Mouse (Mus musculus) hematopoietic stem cell, adult 5-6 weeks (primary cell): Measurements from ENCODE around the gene Kpna6. TPM values are rescaled to one million over a fixed set of nuclear protein-coding genes. Genes with fewer than 3 reads are reported as not detected.

Source experiments
- ATAC-seq, 2 experiments: fragments of 125-278 bp in 1 of 2; replicated peaks in 1 of 2; 2 replicates each; pipeline ENCODE4 v1.8.0; 2016 to 2017; ENCODE audit warnings: inconsistent platforms in 2 of 2, mild to moderate bottlenecking in 2 of 2, moderate number of reproducible peaks in 2 of 2, low read depth in 1 of 2, moderate TSS enrichment in 1 of 2; ENCODE audit not compliant: low FRiP score in 2 of 2, poor library complexity in 2 of 2, severe bottlenecking in 2 of 2, insufficient read depth in 1 of 2, low TSS enrichment in 1 of 2
- total RNA-seq: library from RNA; stranded (forward); fragments of 172-1452, 232-1000 nt; gene quantifications from 2 replicates; pipeline ENCODE4 v1.2.3, GENCODE M21; 2017

Gene Kpna6
- total RNA-seq, 1 experiment from 2014 or later: 16.0 TPM

- no peak for ATAC-seq
Observed at GRCm38 (mm10) chr4:129622803-129623535, 49.6 kb downstream of the Kpna6 start.

DNA sequence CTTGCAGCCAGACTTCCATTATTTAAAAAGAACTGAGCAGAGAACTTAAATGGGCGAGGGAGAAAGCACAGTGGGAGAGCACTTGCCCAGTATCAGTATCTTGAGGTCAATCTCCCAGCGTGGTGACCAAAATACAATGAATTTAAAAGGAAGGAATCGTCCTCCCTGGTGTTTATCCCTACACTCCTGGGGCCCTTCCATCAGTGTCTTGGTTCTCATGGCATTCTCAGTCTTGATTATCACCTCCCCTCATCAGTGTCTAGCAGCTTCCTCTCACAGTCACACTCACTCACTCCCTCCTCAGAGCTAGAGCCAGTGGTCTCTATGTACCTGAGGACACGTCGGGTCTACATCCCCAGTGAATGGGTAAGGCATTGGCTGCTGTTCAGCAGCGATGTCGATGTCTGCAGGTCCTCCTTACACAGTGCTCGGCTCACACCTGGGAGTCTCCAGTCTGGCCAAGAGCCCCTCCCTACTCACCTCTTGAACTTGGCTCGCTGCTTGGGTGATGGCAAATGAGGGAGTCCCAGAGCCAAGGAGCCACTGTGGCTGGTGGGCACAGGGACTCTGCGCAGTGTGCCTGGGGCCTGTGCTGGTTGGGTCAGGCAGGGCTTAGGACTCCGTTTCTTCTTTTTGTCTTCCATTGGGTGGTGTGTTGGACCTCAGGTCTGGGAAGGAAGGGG lies 50.3 kb downstream of the Kpna6 start:
- no peak for ATAC-seq

- no peak for ATAC-seq
Observed at GRCm38 (mm10) chr4:129621283-129621841, 51.2 kb downstream of the Kpna6 start.

GRCm38 (mm10) chr4:129620419-129621282 lies 51.9 kb downstream of the Kpna6 start:
- ATAC-seq: no peak

DNA sequence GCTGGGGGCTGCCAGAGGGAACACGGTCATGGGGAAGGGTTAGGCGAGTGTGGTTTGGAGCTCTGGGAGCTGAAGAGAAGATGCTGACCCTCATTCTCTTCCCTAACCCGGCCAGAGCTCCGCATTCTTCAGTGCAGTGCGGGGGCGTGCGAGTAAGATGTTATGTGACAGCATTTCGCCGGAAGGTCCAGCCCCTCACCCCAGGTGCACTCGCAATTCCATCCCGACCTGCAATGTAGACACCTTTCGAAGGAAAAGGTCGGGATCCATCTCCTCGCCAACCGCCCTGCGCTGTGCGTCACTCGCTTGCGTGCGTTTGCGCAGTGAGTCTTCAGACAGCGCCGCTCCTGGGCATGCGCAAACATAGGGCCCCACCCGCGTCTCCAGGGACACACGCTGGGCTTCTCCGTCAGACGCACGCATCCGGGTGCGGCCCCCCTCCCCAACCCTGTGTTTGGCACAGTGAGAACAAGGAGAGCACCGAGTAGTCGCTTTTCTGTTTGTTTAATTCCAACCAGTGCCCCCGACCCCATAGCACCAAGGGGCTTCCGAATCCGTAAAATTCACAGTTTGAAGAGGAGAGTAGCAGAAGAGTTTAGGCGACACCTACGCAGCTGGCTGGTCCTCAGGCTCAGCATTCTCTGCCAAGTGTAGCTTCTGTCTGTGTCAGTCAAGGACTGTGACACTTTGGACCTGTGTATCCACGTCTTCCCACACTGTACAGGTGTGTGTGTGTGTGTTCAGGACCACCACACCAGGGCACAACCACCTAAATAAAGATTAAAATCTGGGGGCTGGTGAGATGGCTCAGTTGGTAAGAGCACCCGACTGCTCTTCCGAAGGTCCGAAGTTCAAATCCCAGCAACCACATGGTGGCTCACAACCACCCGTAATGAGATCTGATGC lies 53.5 kb downstream of the Kpna6 start, which contains the start of gene Iqcc:
TSS of gene Iqcc (minus strand) at position 314 of the 906 bp plus-strand sequence.
- peak; percentile 88 to 94 for ATAC-seq

DNA sequence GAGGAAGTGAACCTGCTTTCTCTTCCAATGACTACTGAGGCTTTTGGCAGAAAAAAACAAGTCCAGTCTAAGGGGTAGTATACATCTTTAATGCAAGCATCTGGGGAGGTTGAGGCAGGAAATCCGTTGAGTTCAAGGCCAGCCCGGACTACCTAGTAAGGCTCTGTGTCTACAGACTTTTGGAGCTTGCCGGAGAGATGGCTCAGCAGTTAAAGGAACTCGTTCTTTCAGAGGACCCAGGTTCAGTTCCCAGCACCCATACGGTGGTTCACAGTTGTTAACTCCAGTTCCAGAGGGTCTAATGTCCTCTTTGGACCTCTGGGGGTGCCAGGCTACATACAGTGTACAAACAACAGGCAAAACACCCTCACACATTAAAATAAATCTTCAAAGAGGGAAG lies 54.5 kb downstream of the Kpna6 start:
- no peak for ATAC-seq

- no peak for ATAC-seq
Observed at GRCm38 (mm10) chr4:129617121-129617641, 55.4 kb downstream of the Kpna6 start.

DNA sequence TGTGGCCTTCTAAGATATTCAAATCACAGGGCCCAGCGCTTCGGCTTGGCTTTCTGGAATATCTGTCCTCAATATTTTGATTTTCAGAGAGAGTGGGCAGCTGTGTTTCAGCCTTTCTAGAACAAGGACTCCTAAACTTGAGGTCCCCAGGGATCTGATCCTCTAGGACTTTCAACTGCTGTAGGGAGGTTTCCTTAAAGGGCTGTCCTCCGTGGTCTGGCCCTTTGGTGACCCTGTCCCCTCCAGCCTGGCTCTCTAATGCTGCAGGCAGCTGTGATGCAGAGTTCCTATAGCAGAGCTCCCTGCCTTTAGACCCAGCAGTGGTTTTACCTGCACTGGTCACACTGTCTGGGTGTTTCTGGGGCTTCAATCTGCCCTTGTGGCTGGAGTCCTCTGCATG lies 55.9 kb downstream of the Kpna6 start:
- ATAC-seq: no peak

DNA sequence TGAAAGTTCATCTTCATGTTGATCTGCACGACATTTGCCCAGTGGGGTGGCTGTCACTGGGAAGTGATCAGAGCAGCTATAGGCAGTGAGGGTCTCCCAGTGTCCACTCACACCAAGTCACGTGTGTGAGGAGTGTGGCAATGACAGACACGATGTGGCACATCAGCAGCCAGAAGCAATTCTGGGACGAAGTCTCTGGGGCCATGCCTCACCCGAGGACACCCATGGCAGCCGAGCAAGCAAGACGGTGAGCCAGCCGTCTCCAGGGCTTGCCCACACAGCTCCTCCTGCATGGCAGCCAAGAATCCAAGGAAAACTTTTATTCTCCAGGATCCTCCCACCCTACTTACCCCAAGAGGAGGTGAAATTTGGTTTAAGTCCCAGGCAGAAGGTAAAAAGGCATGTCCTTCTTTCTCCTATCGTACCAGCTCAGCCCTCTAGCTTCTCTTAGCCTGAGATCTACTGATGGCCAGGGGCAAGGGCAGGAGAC lies 56.7 kb downstream of the Kpna6 start:
- no peak for ATAC-seq

DNA sequence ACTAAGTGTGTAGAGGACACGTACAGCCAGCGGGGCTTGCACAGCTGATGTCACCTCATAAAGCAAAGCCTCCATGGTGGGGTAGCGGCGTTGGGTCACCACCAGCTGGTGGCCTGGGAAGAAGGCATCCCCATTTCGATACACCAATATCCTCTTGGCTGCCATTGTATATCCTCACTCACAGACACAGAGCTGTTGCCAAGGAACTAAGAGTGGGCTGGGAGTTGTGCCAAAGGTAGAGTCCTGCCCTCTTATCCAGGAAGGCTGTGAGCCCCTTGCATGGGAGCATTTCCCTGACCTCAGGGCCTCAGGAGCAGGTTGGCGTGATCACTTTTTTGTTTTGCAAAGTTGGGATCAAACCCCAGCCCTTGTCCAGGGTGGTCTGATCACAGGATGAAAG lies 58.5 kb downstream of the Kpna6 start, which contains the start of gene Dcdc2b:
TSS of gene Dcdc2b (minus strand) at position 165 of the 400 bp plus-strand sequence.
- ATAC-seq: no peak

DNA sequence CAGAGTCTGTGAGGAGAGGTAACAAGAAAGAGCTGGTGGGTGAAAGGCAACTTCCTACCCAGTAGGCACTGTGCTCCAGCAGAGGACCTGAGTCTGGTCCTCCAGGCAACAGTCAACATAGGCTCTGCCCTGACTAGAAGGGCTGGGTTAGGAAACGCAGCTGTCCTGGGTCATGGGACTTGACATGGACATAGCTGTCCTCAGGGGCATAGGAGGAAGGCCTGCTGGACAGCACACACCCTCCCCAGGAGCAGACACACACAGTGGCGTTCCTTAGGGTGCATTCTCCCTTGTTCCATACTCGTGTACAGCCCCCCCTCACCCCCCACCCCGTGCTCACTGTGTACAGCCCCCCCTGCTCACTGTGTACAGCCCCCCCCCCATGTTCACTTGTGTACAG lies 62.1 kb downstream of the Kpna6 start:
- ATAC-seq: no peak

DNA sequence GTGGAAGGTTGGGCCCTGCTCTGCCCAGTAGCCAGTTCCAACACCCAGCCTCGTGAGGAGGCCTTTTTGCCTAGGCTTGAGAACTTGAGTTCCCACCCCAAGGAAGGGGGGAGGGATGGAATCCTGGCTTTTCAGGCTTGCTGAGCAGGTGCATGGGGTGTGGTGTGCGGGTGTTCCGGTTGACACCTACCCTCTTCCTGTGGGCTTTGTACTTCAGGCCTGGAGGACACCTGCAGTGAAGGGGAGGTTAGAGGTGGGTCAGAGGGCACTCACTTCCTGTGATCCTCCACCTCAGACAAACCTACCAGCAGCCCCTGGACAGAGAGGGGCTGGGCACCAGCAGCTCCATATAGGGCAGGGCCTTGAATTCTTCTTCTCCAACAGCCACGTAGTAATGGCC lies 62.5 kb downstream of the Kpna6 start:
- no peak for ATAC-seq

DNA sequence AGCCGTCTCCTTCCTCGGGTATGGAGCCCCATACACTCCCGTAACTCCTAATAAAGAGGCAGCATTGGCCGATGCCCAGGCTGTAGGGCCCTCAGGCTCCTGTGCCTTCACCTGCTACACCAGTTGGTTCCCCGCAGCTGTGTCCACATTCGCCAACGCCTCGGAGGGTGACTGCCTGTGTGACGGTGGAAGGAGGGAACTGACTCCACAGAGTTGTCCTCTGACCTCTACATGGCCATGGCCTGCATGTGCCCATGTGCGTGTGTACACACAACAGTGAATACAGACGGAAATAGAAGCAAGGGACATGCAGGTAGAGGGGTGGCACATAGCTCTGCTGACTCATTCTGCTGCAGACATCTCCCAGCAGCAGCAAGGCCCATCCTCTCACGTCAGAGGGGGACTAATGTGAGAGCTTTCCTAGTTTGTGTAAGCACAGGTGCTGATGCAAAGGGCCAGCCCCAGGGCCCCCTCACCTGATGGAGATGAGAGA lies 63.4 kb downstream of the Kpna6 start:
- ATAC-seq: no peak

- peak; percentile 90 to 96 for ATAC-seq
Observed at GRCm38 (mm10) chr4:129608426-129609025, 64.0 kb downstream of the Kpna6 start.

- ATAC-seq: peak; percentile 85 to 95
Observed at GRCm38 (mm10) chr4:129600233-129601158, 72.1 kb downstream of the Kpna6 start, which contains the start of the genes Eif3i and Tmem234. Gene Eif3i (minus strand): TSS chr4:129600648. Gene Tmem234 (plus strand): TSS chr4:129600668.
